ENCODE assay signal across 9 mouse cellular contexts in genomic region chr9:96675071-96675762, GRCm38 (mm10). TPM values are rescaled to one million over a fixed set of nuclear protein-coding genes. Genes with fewer than 3 reads are reported as not detected.
DNase-seq lines count a peak whose midpoint lies in the region; ATAC-seq and TF ChIP-seq lines count a peak whose summit lies in the region.
"Had no signal": no experiment of that assay in that cellular context is flagged by ENCODE, and none has a peak within 500 bp of the region (broad histone marks: within the 10 kb centered on the region; RNA-seq: fewer than 3 reads in every experiment).

No protein-coding gene starts in this region.

- H3K4me2 ChIP-seq in forebrain, embryonic 15.5 days (replicated peaks): no peak overlapping the region
- H3K4me2 ChIP-seq: heart, embryonic 13.5 days had no signal

- H3K4me1 ChIP-seq in ES-Bruce4 (ENCODE audit: control insufficient read depth, insufficient read depth, low read length): no peaks in the 10 kb centered on the region
- peaks cover 2% of the 10 kb centered on the region; the same call in 1 of the 2 replicates for H3K4me1 ChIP-seq in forebrain, embryonic 15.5 days

- TF ChIP-seq EP300 in ES-Bruce4 (IDR thresholded peaks at IDR 0.05; ENCODE audit: insufficient read depth, low read depth, low read length): no peak

- TF ChIP-seq POLR2A in ES-Bruce4 (IDR thresholded peaks at IDR 0.05; ENCODE audit: insufficient read depth, low read length): no peak

- no peak overlapping the region for H3K4me3 ChIP-seq in ES-Bruce4 (ENCODE audit: low read depth, low read length)
- H3K4me3 ChIP-seq in forebrain, embryonic 15.5 days: no peak overlapping the region
- H3K4me3 ChIP-seq: heart, embryonic 13.5 days had no signal

- peak; percentile 49 for ATAC-seq in forebrain, embryonic 15.5 days (replicated peaks)

- WGBS in forebrain, embryonic 15.5 days: 32% methylated on average over 5 of the region's 5 CpGs

- peak; percentile 60 for TF ChIP-seq CTCF in ES-Bruce4 (IDR thresholded peaks at IDR 0.05; ENCODE audit: low read depth, low read length)

- no peaks in the 10 kb centered on the region for H3K9me3 ChIP-seq in ES-Bruce4 (replicated peaks; ENCODE audit: control insufficient read depth, insufficient read depth, low read length, poor library complexity, severe bottlenecking)
- H3K9me3 ChIP-seq in forebrain, embryonic 15.5 days: no peaks in the 10 kb centered on the region
- H3K9me3 ChIP-seq: heart, embryonic 13.5 days had no signal

- no peak overlapping the region for H3K9ac ChIP-seq in ES-Bruce4 (ENCODE audit: low read depth, poor library complexity, severe bottlenecking)
- no peak overlapping the region for H3K9ac ChIP-seq in forebrain, embryonic 15.5 days (replicated peaks)
- H3K9ac ChIP-seq: heart, embryonic 13.5 days had no signal

- no peak overlapping the region for H3K27ac ChIP-seq in ES-Bruce4 (ENCODE audit: insufficient read depth, low read length)
- H3K27ac ChIP-seq in forebrain, embryonic 15.5 days (replicated peaks): no peak overlapping the region
- H3K27ac ChIP-seq: heart, embryonic 13.5 days had no signal

- no peaks in the 10 kb centered on the region for H3K36me3 ChIP-seq in ES-Bruce4 (ENCODE audit: control insufficient read depth, insufficient read depth, low read length, poor library complexity, severe bottlenecking)
- H3K36me3 ChIP-seq in forebrain, embryonic 15.5 days: no peaks in the 10 kb centered on the region
- H3K36me3 ChIP-seq: heart, embryonic 13.5 days had no signal

- no peaks in the 10 kb centered on the region for H3K27me3 ChIP-seq in ES-Bruce4 (ENCODE audit: control insufficient read depth, insufficient read depth, low read length, poor library complexity, severe bottlenecking)
- no peaks in the 10 kb centered on the region for H3K27me3 ChIP-seq in forebrain, embryonic 15.5 days
- H3K27me3 ChIP-seq: heart, embryonic 13.5 days had no signal

- peak; percentile 85 for DNase-seq in 416B (ENCODE audit: low read depth)
- peak; percentile 69 for DNase-seq in cerebellum, adult 11-12 months
- DNase-seq in induced T-regulatory cell, adult 2 months (ENCODE audit: low read depth): peak; percentile 88
- DNase-seq in lung, adult 18-20 months: peak; percentile 66 to 70
- peak; percentile 70 for DNase-seq in skeletal muscle tissue, adult 2 months (ENCODE audit: low read depth, low spot score)
- DNase-seq in frontal cortex, postnatal 36 days (ENCODE audit: low spot score in 2 of 2): no peak

RNA-seq across cellular contexts. Expression of gene Rasa2, which starts 43.8 kb away (rescaled TPM):
- 16.9 and 18.3 TPM in 2 replicates for polyA plus RNA-seq in ES-Bruce4 (2011; ENCODE audit: insufficient read depth, insufficient read length, low read depth, missing spikeins)
- polyA plus RNA-seq in forebrain, embryonic 15.5 days (2015; fragmentation: Nextera tagmentation; extraction: Ambion mirVana): 17.2 and 18.8 TPM in 2 replicates

Comparison
In these comparisons a context has a peak if more than half of its experiments do, and no peak if none do; other contexts are left out.
1. DNase-seq: peak in 416B (single experiment), cerebellum, adult 11-12 months (single experiment), induced T-regulatory cell, adult 2 months (single experiment), lung, adult 18-20 months (2 of 2) and skeletal muscle tissue, adult 2 months (single experiment); none in frontal cortex, postnatal 36 days (0 of 2).